Mouse (Mus musculus) thymus, adult 2 months (tissue): ENCODE data around the gene S1pr2.

ENCODE experiments used
- CTCF ChIP-seq: fragments of 200-500 bp; IDR thresholded peaks from 2 replicates; pipeline ENCODE4 v1.5.1; 2012; ENCODE audit warnings: mild to moderate bottlenecking, control low read depth, low read length, moderate library complexity, borderline replicate concordance; ENCODE audit not compliant: control insufficient read depth, poor library complexity, insufficient read depth; ENCODE audit errors: extremely low read depth
- POLR2A ChIP-seq: fragments of 200-500 bp; IDR thresholded peaks from 2 replicates; pipeline ENCODE4 v1.6.1; 2012; ENCODE audit warnings: mild to moderate bottlenecking, low read length, control low read depth, moderate library complexity; ENCODE audit not compliant: control insufficient read depth, poor library complexity, insufficient read depth; ENCODE audit errors: extremely low read depth

DNA sequence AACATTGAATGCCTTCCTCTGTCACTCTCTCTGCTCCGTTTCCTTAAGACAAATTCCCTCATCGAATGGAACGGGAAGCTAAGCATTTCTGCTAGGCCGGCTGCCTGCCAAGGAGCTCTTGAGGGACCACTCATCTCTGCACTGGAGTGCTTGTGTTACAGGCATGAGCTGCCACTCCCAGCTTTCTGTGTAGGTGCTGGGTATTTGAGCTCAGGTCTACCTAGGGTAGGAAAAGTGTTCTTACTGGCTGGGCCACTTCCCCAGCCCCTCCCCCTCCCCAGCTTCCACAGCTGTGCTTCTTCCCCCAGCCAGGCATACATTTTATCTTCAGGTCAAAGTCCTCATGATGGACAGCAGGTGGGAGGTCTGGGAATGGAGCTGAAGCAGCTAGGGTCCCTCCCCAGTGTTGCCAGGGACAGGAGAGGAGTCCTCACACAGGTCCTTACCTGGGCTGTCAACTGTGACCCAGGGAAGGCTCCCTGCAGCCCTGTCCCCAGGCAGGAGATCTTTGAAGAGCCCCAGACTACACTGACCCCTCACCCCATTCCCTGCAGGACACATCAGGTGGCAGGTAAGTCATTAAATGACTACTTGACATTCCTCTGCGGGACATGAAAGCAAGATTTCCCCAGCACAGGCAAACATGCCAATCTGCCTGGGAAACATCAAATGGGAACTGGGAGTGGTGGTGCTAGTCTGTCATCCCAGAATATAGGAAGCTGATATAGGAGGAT, 16.8 kb upstream of the S1pr2 start:
- no peak for TF ChIP-seq CTCF
- no peak for TF ChIP-seq POLR2A
